Mouse (Mus musculus): Measurements from ENCODE around the gene Blzf1.

Blzf1 gene

DNA sequence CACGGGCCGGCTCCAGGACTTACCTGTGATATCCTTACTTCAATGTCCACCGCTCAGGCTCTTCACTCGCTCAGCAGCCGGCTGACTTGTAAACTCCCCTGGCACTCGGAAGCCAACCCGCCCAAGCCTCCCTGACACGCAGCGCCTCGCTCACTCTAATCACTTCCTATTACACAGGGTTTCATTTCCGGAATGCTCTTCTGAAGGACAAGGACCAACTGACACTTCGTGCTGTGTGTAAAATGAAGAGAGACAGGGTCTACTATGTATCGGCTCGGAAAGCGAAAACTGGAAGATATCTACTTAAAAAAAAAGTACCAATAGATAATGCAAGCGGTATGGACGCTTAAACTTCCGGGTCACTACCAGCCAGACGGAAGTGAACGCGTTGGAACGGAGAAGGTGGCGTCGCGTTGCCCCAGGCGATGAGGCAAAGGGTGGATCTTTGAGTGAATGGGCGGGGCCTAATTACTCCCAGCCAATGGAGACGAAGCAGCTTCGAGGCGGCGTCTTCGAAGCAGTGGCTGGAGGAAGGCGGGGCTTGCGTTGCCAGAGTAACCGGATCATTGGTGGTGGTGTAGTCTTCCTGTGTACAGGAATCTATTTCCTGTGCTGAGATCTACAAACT, at the start of gene Blzf1:
Gene Blzf1, minus strand, starts transcription at position 366 of the 628 bp plus-strand sequence.
- peak; percentile 93 to 96 for DNase-seq (ENCODE audit: low spot score in 2 of 2)

- no peak for DNase-seq (ENCODE audit: low spot score in 2 of 2)
Observed at GRCm38 (mm10) chr1:164353443-164353842, 46.2 kb upstream of the Blzf1 start.

GRCm38 (mm10) chr1:164342161-164342560, 34.9 kb upstream of the Blzf1 start:
- no peak for DNase-seq (ENCODE audit: low spot score in 2 of 2)

DNA sequence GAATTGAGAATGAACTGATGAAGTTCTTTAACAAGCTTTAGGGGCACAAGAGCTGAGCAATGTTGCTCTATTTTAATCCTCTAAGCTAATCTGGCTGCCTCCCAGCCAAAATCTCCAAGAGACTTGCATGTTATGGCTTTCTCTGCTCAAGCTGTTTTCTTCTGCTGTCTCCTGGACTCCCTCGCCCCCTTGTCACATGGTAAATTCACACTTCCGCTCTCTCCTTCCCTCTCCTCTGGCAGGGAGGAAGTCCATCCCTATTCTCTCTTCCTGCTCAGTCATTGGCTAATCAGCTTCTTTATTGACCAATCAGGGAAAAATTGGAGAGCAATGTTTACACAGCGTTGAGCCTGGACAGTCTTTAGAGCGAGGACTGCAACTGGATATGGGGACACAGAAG, 28.6 kb upstream of the Blzf1 start:
- DNase-seq (ENCODE audit: low spot score in 2 of 2), result no peak

GRCm38 (mm10) chr1:164335435-164335834, 28.1 kb upstream of the Blzf1 start:
- no peak for DNase-seq (ENCODE audit: low spot score in 2 of 2)

DNA sequence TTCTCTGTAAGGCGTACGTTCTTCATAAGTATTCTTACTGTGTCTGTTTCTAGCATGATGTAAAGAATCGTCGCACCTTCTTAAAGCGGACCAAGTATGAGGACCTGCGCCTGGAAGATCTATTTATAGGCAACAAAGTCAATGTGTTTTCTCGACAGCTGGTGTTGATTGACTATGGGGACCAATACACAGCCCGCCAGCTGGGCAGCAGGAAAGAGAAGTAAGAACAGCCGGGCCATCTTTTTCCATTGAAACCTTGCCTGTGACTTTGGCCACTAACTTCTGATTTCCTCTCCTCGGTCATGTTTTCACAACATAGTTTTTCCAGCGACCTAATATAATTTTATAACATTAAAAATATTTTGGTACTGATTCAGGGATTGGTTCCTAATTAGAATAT, 25.3 kb upstream of the Blzf1 start:
- DNase-seq (ENCODE audit: low spot score in 2 of 2), result no peak

DNA sequence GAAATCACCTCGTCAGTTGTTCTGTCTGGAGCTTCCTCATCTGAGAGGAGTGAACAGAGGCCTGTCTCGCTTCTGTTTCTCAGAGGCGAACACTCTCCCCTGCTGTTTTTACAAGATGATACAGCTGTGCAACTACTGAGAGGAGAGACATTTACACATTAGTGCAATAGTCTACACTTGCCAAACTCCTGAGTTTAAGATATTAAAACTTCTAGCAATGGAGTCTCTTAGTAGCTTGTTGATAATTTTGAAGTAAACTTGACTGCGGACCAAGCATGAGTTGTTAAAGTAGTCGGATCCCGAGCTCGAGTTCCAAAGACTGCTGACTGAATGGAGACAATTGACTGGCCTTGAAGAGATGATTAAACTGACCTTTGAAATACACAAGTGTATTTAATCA, 20.5 kb upstream of the Blzf1 start:
- no peak for DNase-seq (ENCODE audit: low spot score in 2 of 2)

DNA sequence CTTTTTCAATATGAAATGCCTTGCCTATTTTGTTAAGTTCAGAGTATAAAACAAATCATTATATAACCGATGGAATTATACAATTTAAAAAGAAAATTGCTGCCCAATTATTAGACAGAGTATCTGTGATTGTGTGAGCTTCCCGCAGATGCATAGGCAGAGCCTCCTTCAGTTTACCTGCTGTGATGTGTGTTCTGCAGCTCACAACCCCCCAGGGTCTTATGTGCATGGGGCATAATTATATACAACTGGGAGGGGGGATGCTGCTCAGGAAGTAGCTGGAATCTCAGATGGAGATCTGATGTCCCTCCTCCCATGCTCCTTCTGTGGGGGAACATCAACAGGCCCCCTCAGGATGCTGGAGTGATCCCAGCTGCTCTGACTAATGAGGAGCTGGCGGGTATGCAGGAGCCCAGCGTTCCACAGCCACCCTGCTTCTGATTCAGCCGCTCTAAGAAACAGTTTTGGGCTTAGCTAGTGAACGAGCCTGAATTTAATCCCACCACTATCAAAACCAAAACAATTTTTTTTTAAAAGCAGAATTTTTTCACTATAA, 19.4 kb upstream of the Blzf1 start:
- no peak for DNase-seq (ENCODE audit: low spot score in 2 of 2)

- DNase-seq (ENCODE audit: low spot score in 2 of 2), result no peak
Observed at GRCm38 (mm10) chr1:164324878-164325277, 17.6 kb upstream of the Blzf1 start.

- no peak for DNase-seq (ENCODE audit: low spot score in 2 of 2)
Observed at GRCm38 (mm10) chr1:164324221-164324620, 16.9 kb upstream of the Blzf1 start.

- no peak for DNase-seq (ENCODE audit: low spot score in 2 of 2)
Observed at GRCm38 (mm10) chr1:164322987-164323650, 15.8 kb upstream of the Blzf1 start.

GRCm38 (mm10) chr1:164321408-164321807, 14.1 kb upstream of the Blzf1 start:
- DNase-seq (ENCODE audit: low spot score in 2 of 2), result no peak

- peak in 1 of 2 experiments; percentile 16 for DNase-seq (ENCODE audit: low spot score in 2 of 2)
Observed at GRCm38 (mm10) chr1:164320731-164321130, 13.4 kb upstream of the Blzf1 start.

DNA sequence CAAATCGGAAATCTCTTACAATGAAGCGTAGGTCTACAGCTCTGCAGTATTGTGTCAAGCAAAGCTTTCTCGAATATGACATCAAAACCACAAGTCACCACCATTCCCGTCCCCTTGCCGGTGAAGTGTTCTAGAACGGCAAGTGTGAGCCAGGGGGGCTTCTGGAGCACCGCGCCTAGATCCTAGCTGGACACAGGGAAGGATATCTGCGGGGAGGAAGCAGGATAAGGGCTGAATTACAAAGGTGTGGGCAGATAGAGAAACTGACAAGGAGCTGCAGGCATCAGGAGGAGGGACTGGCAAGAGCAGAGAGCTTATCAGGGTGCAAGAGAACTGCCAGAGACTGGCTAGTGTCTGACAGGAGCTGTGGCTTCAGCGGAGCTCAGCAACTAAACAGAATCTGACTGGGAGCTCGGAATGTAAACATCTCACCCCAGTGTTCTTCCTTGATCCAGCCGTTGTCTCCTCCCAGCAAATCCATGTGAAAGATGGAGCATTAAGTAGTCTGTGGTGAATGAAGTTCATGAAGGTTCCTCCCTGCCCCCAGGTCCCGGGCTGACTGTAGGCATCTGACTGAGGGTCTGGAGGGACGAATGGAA, 12.4 kb upstream of the Blzf1 start:
- no peak for DNase-seq (ENCODE audit: low spot score in 2 of 2)

DNA sequence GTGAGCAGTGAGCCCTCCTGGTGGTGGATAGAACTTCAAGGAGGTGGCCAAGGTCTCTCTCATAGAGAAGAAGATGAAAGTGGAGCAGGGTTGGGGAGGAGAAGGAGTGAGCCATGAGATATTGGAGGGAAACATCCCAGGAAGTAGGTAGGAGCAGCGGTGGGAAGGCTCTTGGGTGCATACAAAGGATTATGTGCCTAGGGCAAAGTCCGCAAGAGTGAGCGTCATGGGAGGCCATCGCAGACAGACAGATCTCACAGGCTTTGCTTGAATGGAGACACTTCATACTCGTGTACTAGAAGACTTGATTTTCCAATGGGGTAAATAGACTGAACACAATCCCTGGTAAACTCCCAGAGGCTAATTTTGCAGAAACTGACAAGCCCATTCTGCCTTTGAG, 11.2 kb upstream of the Blzf1 start:
- no peak for DNase-seq (ENCODE audit: low spot score in 2 of 2)

GRCm38 (mm10) chr1:164317261-164317660, 10.0 kb upstream of the Blzf1 start:
- no peak for DNase-seq (ENCODE audit: low spot score in 2 of 2)

- peak in 1 of 2 experiments; percentile 43 for DNase-seq (ENCODE audit: low spot score in 2 of 2)
Observed at GRCm38 (mm10) chr1:164316697-164317096, 9.4 kb upstream of the Blzf1 start.

DNA sequence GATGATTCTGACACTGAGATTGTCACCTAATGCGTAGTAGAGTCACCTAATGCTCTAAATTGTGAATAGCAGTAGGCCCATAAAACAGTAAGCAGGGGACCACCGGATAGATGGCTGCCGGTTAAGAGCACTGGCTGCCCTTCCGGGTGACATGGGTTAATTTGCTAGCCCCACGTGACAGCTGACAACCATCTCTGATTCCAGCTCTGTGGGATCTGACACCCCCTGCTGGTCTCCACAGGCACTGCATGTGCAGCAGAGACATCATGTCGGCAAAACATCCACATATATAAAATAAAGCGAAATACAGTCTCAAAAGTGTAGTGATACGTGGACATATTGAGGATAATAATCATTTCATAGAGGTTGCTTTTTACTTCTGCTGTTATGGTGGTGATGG, 8.0 kb upstream of the Blzf1 start:
- no peak for DNase-seq (ENCODE audit: low spot score in 2 of 2)

GRCm38 (mm10) chr1:164314085-164314484, 6.8 kb upstream of the Blzf1 start:
- no peak for DNase-seq (ENCODE audit: low spot score in 2 of 2)

- no peak for DNase-seq (ENCODE audit: low spot score in 2 of 2)
Observed at GRCm38 (mm10) chr1:164307922-164308321, 633 bp upstream of the Blzf1 start.

DNA sequence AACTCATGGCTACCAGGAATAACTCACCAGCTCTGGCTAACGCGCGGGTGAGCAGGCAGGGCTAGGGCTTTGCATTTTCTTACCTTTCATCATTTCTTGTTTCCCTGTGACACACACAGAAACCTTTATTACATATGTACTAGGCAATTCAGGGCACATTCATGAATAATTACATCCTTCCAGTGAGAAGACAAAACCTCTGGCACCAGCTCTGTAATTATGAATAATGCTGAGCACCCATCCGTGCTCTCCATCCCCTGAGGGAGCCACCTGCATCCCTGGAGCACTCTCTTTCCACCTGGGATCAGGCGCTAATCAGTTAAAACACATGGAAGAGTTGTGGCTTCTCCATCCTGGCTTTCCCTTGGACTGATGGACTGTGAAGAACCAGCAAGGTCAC, 3.5 kb downstream of the Blzf1 start, which contains the start of gene Nme7:
Gene Nme7, plus strand, starts transcription at position 301 of the 400 bp plus-strand sequence.
- DNase-seq (ENCODE audit: low spot score in 2 of 2), result no peak

DNA sequence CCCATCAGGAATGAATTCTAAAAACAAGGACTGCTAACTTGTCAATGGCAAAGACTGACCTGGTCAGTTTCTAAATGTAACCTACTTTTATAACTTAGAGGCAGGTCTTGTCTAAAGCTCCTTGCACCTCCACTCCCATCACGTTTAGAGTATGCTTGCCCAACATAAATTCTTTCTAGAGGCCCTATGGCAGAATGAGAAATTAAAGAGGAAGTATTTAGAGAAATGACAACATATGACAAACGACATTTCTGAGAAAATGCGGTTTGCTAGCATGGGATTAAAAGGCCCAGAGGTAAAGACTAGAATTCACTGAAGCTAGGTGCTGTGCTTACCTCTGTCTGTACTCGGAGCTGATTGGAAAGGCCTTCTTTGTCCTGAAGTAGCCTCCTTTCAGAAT, 5.3 kb downstream of the Blzf1 start:
- DNase-seq (ENCODE audit: low spot score in 2 of 2), result no peak

GRCm38 (mm10) chr1:164296473-164296872, 10.8 kb downstream of the Blzf1 start:
- no peak for DNase-seq (ENCODE audit: low spot score in 2 of 2)
